Mouse (Mus musculus): ENCODE results near the gene Spen. TPM values are rescaled to one million over a fixed set of nuclear protein-coding genes. Genes with fewer than 3 reads are reported as not detected.

The Spen gene
- polyA plus RNA-seq, 1 experiment from 2014 or later: 12.5 TPM

DNA sequence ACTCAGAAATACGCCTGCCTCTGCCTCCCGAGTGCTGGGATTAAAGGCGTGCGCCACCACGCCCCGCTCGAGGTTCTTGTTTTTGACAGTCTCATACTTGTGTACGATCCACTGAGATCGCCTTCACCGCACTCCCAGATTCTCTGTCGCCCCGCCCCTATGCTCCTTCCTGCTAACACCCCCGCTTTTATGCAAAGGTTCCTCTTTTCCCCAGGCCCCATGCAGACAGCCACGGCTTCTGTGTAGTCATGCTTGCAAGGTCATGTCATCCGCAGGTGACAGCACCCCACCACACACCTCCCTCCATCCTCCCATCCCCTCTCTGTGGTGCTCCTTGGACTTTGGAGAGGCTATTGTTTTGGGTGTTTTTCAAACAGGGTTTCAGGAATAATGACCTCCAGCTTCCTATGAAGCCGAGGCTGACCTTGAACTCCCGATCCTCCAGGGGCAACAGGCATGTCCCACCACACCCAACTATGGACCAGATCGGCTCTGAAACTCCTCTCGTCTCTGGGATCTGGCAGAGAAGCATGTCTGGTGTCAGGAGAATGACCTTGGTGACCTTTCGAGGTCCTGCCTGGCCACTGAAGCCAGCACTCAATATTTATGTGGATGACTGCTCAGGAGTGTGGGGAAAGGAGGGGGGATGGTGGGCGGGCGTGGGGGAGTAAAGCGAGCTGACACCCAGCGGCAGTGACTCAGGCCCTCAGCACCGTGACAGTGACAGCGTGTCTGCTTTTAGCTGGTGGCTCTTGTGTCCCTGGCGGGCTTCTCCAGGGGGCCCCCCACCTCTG, 118.8 kb downstream of the Spen start:
- no peak for ATAC-seq (ENCODE audit: low read depth)
- H3K27ac ChIP-seq (replicated peaks; ENCODE audit: low read depth, low read length): no peak overlapping the region
- no peaks in the 10 kb centered on the region for H3K27me3 ChIP-seq (replicated peaks; ENCODE audit: control insufficient read depth, insufficient read depth, low read length)
- WGBS: 60% methylated on average over 26 of the region's 27 CpGs
- no peak overlapping the region for H3K4me2 ChIP-seq (ENCODE audit: low read depth, low read length)
- H3K36me3 ChIP-seq (ENCODE audit: control insufficient read depth, insufficient read depth, low read length): no peaks in the 10 kb centered on the region
- no peak overlapping the region for H3K9ac ChIP-seq (ENCODE audit: low read depth, low read length)
- no peak overlapping the region for H3K4me3 ChIP-seq (ENCODE audit: low read depth, low read length)
- no peaks in the 10 kb centered on the region; the same call in 1 of the 2 replicates for H3K9me3 ChIP-seq (ENCODE audit: control insufficient read depth, low read length)
- no peaks in the 10 kb centered on the region; the same call in 1 of the 2 replicates for H3K4me1 ChIP-seq (ENCODE audit: control insufficient read depth, insufficient read depth, low read length)
- DNase-seq (ENCODE audit: low spot score): no peak

Other genes starting within 250 kb of the Spen start
- 2.1 and 4.2 TPM in 2 replicates for gene Epha2, start 237.4 kb downstream of the Spen start, polyA plus RNA-seq (2014; fragmentation: Nextera tagmentation; extraction: Ambion mirVana)
- gene Fam131c, start 170.4 kb downstream of the Spen start, polyA plus RNA-seq (2014; fragmentation: Nextera tagmentation; extraction: Ambion mirVana): 2.2 and 2.9 TPM in 2 replicates
- gene Clcnka, start 139.9 kb downstream of the Spen start, polyA plus RNA-seq (2014; fragmentation: Nextera tagmentation; extraction: Ambion mirVana): 1.2 and 1.3 TPM in 2 replicates
- gene Clcnkb, start 122.6 kb downstream of the Spen start, polyA plus RNA-seq (2014; fragmentation: Nextera tagmentation; extraction: Ambion mirVana): not detected in 2 replicates
- 3.4 and 8.8 TPM in 2 replicates for gene Hspb7, start 117.8 kb downstream of the Spen start, polyA plus RNA-seq (2014; fragmentation: Nextera tagmentation; extraction: Ambion mirVana)
- not detected in 2 replicates for gene Srarp, start 102.5 kb downstream of the Spen start, polyA plus RNA-seq (2014; fragmentation: Nextera tagmentation; extraction: Ambion mirVana)
- gene Zbtb17, start 93.9 kb downstream of the Spen start, polyA plus RNA-seq (2014; fragmentation: Nextera tagmentation; extraction: Ambion mirVana): 22.0 and 28.7 TPM in 2 replicates
- 22.8 and 27.7 TPM in 2 replicates for gene Fblim1, start 67.5 kb upstream of the Spen start, polyA plus RNA-seq (2014; fragmentation: Nextera tagmentation; extraction: Ambion mirVana)
- 0.17 and 0.41 TPM in 2 replicates for gene Tmem82, start 80.0 kb upstream of the Spen start, polyA plus RNA-seq (2014; fragmentation: Nextera tagmentation; extraction: Ambion mirVana)
- 0.08 TPM in 1 of 2 replicates, not detected in the other for gene Slc25a34, start 85.2 kb upstream of the Spen start, polyA plus RNA-seq (2014; fragmentation: Nextera tagmentation; extraction: Ambion mirVana)
- gene Plekhm2, start 126.3 kb upstream of the Spen start, polyA plus RNA-seq (2014; fragmentation: Nextera tagmentation; extraction: Ambion mirVana): 3.7 and 4.5 TPM in 2 replicates
- 1.9 and 2.7 TPM in 2 replicates for gene Rsc1a1, start 147.0 kb upstream of the Spen start, polyA plus RNA-seq (2014; fragmentation: Nextera tagmentation; extraction: Ambion mirVana)
- 18.8 and 19.4 TPM in 2 replicates for gene Ddi2, start 184.8 kb upstream of the Spen start, polyA plus RNA-seq (2014; fragmentation: Nextera tagmentation; extraction: Ambion mirVana)
- 0.13 and 0.29 TPM in 2 replicates for gene Agmat, start 208.1 kb upstream of the Spen start, polyA plus RNA-seq (2014; fragmentation: Nextera tagmentation; extraction: Ambion mirVana)

All from embryonic facial prominence, embryonic 14.5 days (tissue).